Mouse (Mus musculus) thymus, postnatal 4 days (tissue): ENCODE measurements around the gene Rhox4g.
"Not testable (repeated sequence)": the region's sequence is repeated elsewhere in the genome, so short reads cannot be mapped to it uniquely, and the experiment has no call there.

Experiments used
- DNase-seq: peaks from one replicate; pipeline ENCODE4 v3.0.0; 2021

Gene Rhox4g

GRCm38 (mm10) chrX:37651227-37651626 lies at the start of gene Rhox4g:
TSS of gene Rhox4g (minus strand) at chrX:37651327.
- not testable (repeated sequence) for DNase-seq

- DNase-seq = no peak
Observed at GRCm38 (mm10) chrX:37692261-37692660, 41.1 kb upstream of the Rhox4g start.

DNA sequence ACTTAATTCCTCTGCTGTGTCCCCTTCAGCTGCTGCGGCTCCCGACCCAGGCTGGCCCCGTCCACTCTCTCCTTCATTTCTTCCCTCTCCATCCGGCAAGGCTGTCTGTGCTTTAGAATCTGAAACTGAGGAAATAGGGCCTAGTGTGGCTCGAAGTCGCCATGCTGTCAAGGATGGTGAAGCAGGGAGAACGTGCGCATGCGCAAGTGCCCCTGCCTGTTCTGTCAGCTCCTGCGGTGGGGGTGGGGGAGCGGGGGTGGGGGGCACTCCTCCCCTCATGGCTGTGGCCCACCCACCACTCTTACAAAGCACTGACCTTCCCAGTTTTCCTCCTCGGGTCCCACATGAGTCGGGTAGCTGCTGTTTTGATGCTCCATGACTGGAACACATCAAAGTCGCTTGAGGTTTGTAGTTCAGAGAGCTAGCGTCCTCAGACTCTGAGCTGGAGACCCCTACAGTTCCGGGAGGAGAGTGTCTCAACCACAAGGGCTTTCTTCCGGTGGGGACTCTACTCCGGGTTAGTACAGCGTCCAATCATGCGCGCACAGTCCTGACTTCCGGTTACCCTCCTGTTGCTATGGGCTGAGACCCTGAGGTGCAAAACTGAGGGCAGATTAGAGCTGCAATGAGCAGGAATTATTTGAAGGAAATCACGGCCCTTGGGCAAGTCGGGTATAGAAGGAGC lies 32.0 kb upstream of the Rhox4g start:
- DNase-seq = no peak

DNA sequence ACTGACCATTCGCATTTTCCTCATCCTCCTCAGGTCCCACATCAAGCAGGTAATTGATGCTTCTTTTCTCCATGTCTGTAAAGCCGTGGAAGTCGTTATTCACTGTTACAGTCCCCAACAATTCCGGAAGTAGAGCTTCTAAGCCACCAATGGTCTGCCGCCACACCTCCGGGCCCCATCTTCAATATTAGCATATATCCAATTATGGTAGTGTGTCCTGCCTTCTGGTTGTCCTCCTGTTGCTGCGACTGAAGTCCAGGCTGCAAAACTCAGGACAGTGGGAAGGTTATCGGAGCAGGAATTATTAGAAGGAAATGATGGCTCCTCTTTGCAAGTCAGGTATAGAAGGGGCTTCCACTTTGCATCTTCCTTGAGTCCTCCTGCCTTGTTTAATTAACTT lies 22.1 kb upstream of the Rhox4g start, which contains the start of gene Rhox2h:
TSS of gene Rhox2h (minus strand) at position 101 of the 400 bp plus-strand sequence.
- DNase-seq = not testable (repeated sequence)

GRCm38 (mm10) chrX:37668664-37669063 lies 17.5 kb upstream of the Rhox4g start, which contains the start of gene Rhox3h:
TSS of gene Rhox3h (minus strand) at chrX:37668764.
- not testable (repeated sequence) for DNase-seq

DNA sequence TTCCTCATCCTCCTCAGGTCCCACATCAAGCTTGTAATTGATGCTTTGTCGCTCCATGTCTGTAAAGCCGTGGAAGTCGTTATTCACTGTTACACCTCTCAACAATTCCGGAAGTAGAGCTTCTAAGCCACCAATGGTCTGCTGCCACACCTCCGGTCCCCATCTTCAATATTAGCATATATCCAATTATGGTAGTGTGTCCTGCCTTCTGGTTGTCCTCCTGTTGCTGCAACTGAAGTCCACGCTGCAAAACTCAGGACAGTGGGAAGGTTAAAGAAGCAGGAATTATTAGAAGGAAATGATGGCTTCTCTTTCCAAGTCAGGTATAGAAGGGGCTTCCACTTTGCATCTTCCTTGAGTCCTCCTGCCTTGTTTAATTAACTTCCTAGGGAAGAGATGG lies 7.8 kb downstream of the Rhox4g start, which contains the start of gene Rhox2g:
TSS of gene Rhox2g (minus strand) at position 101 of the 400 bp plus-strand sequence.
- DNase-seq = not testable (repeated sequence)

DNA sequence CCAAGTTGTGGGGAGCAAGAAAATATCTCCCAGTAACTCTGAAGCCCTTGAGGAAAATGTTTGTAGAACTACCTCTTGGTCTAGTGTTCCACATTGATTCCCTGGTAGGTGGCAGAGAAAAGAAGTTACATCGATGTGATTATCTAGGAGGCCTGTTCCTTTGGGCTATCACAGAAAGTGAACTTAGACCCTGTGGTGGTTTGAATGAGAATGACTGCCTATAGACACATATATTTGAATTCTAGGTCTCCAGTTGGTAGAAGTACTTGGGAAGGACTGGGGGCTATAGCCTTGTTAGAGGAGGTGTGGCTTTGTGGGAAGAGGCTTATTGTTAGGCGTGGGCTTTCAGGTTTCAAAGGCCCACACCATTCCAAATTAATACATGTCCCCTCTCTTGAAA lies 22.6 kb downstream of the Rhox4g start, which contains the start of gene Rhox3g:
TSS of gene Rhox3g (minus strand) at position 101 of the 400 bp plus-strand sequence.
- not testable (repeated sequence) for DNase-seq

DNA sequence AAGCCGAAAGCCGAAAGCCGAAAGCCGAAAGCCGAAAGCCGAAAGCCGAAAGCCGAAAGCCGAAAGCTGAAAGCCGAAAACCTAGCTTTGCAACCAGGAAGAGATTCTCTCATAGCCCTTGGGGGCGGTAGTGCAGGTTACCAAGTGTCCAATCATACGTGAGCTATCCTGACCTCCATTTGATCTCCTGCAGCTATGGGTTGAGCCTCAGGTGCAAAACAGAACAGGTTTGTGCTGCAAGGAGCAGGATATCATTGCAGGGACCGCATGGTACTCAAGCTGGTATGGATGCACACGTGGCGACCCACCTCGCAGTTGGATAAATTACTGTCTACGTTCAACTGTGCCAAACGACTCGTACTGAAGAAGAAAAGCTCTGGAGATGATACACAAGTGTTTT lies 43.5 kb downstream of the Rhox4g start, which contains the start of gene Rhox4f:
TSS of gene Rhox4f (minus strand) at position 101 of the 400 bp plus-strand sequence.
- not testable (repeated sequence) for DNase-seq
